Mouse (Mus musculus): ENCODE data around the gene Trappc10. TPM values are rescaled to one million over a fixed set of nuclear protein-coding genes. Genes with fewer than 3 reads are reported as not detected.
A peak's percentile ranks its signal among the peaks of the same experiment; 100 is the strongest.

Trappc10 gene
- polyA plus RNA-seq, 1 experiment from 2014 or later = 17.0 TPM

- H3K4me3 ChIP-seq (replicated peaks) = peak overlapping the region; percentile 80
- no peak overlapping the region for H3K9ac ChIP-seq (replicated peaks)
These were observed 74.0 kb downstream of the Trappc10 start for GRCm38 (mm10) chr10:78170445-78170844.

GRCm38 (mm10) chr10:78169281-78170042 is 75.0 kb downstream of the Trappc10 start, which contains the start of gene D10Jhu81e:
TSS of gene D10Jhu81e (minus strand) at chr10:78169782.
- Histone ChIP-seq H3K9ac (replicated peaks) (peak within 1 kb of the TSS; percentile 76), H3K27me3 (no peaks in the 10 kb centered on the region), H3K4me3 (replicated peaks) (peak within 1 kb of the TSS; percentile 80), H3K4me2 (peak within 1 kb of the TSS; percentile 89), H3K4me1 (replicated peaks) (peaks cover 11% of the 10 kb centered on the region), H3K36me3 (peaks cover 72% of the 10 kb centered on the region), H3K9me3 (no peaks in the 10 kb centered on the region), H3K27ac (peak within 1 kb of the TSS; percentile 69)
- 2% methylated on average over 50 of the region's 50 CpGs for WGBS
- peak; percentile 91 for ATAC-seq (ENCODE audit: insufficient number of reproducible peaks, insufficient read depth, low FRiP score, low TSS enrichment, low read depth)

More at GRCm38 (mm10) chr10:78170445-78170844, 74.0 kb downstream of the Trappc10 start:
- peak overlapping the region; percentile 89 for H3K4me2 ChIP-seq
- peaks cover 11% of the 10 kb centered on the region for H3K4me1 ChIP-seq (replicated peaks)
- peak overlapping the region; percentile 54 for H3K27ac ChIP-seq
- H3K9me3 ChIP-seq = no peaks in the 10 kb centered on the region
- no peaks in the 10 kb centered on the region for H3K27me3 ChIP-seq
- H3K36me3 ChIP-seq = peaks cover 72% of the 10 kb centered on the region
- no peak for ATAC-seq (ENCODE audit: insufficient number of reproducible peaks, insufficient read depth, low FRiP score, low TSS enrichment, low read depth)
- 49% methylated on average over 2 of the region's 2 CpGs for WGBS

GRCm38 (mm10) chr10:78168792-78169191 is 75.6 kb downstream of the Trappc10 start:
- no peak for ATAC-seq (ENCODE audit: insufficient number of reproducible peaks, insufficient read depth, low FRiP score, low TSS enrichment, low read depth)
- H3K9ac ChIP-seq (replicated peaks) = peak overlapping the region; percentile 76

GRCm38 (mm10) chr10:78167775-78168174 is 76.7 kb downstream of the Trappc10 start:
- ATAC-seq (ENCODE audit: insufficient number of reproducible peaks, insufficient read depth, low FRiP score, low TSS enrichment, low read depth) = no peak
- H3K4me3 ChIP-seq (replicated peaks) = no peak overlapping the region
- no peaks in the 10 kb centered on the region for H3K9me3 ChIP-seq
- H3K4me2 ChIP-seq = no peak overlapping the region
- H3K27me3 ChIP-seq = no peaks in the 10 kb centered on the region
- H3K4me1 ChIP-seq (replicated peaks) = peaks cover 11% of the 10 kb centered on the region
- no peak overlapping the region for H3K9ac ChIP-seq (replicated peaks)
- H3K36me3 ChIP-seq = peaks cover 70% of the 10 kb centered on the region
- no peak overlapping the region for H3K27ac ChIP-seq

More at GRCm38 (mm10) chr10:78168792-78169191, 75.6 kb downstream of the Trappc10 start:
- peak overlapping the region; percentile 80 for H3K4me3 ChIP-seq (replicated peaks)
- peak overlapping the region; percentile 89 for H3K4me2 ChIP-seq
- no peaks in the 10 kb centered on the region for H3K9me3 ChIP-seq
- H3K4me1 ChIP-seq (replicated peaks) = peaks cover 11% of the 10 kb centered on the region
- H3K36me3 ChIP-seq = peaks cover 70% of the 10 kb centered on the region
- 86% methylated on average over 11 of the region's 11 CpGs for WGBS
- no peak overlapping the region for H3K27ac ChIP-seq
- no peaks in the 10 kb centered on the region for H3K27me3 ChIP-seq

- H3K27ac ChIP-seq = no peak overlapping the region
- no peaks in the 10 kb centered on the region for H3K27me3 ChIP-seq
- H3K4me1 ChIP-seq (replicated peaks) = peaks cover 11% of the 10 kb centered on the region
- H3K4me2 ChIP-seq = no peak overlapping the region
- peaks cover 70% of the 10 kb centered on the region for H3K36me3 ChIP-seq
- H3K9me3 ChIP-seq = no peaks in the 10 kb centered on the region
- no peak overlapping the region for H3K4me3 ChIP-seq (replicated peaks)
- no peak for ATAC-seq (ENCODE audit: insufficient number of reproducible peaks, insufficient read depth, low FRiP score, low TSS enrichment, low read depth)
- 90% methylated on average over 7 of the region's 7 CpGs for WGBS
- H3K9ac ChIP-seq (replicated peaks) = no peak overlapping the region
These were observed 77.1 kb downstream of the Trappc10 start for GRCm38 (mm10) chr10:78167333-78167732.

- Histone ChIP-seq H3K36me3 (peaks cover 70% of the 10 kb centered on the region), H3K4me1 (replicated peaks) (peaks cover 11% of the 10 kb centered on the region), H3K9me3 (no peaks in the 10 kb centered on the region), H3K27ac (no peak overlapping the region), H3K9ac (replicated peaks) (no peak overlapping the region), H3K4me3 (replicated peaks) (no peak overlapping the region), H3K27me3 (no peaks in the 10 kb centered on the region), H3K4me2 (no peak overlapping the region)
- no peak for ATAC-seq (ENCODE audit: insufficient number of reproducible peaks, insufficient read depth, low FRiP score, low TSS enrichment, low read depth)
- 92% methylated on average over 21 of the region's 21 CpGs for WGBS
These were observed 79.0 kb downstream of the Trappc10 start for GRCm38 (mm10) chr10:78165256-78166005.

- H3K36me3 ChIP-seq = peaks cover 70% of the 10 kb centered on the region
- no peak for ATAC-seq (ENCODE audit: insufficient number of reproducible peaks, insufficient read depth, low FRiP score, low TSS enrichment, low read depth)
- 92% methylated on average over 12 of the region's 12 CpGs for WGBS
These were observed 79.7 kb downstream of the Trappc10 start for GRCm38 (mm10) chr10:78164786-78165185.

GRCm38 (mm10) chr10:78163923-78164322 is 80.5 kb downstream of the Trappc10 start:
- H3K36me3 ChIP-seq = peaks cover 70% of the 10 kb centered on the region
- no peak overlapping the region for H3K4me3 ChIP-seq (replicated peaks)
- H3K4me2 ChIP-seq = no peak overlapping the region
- peaks cover 17% of the 10 kb centered on the region for H3K4me1 ChIP-seq (replicated peaks)
- H3K9me3 ChIP-seq = no peaks in the 10 kb centered on the region
- H3K27me3 ChIP-seq = no peaks in the 10 kb centered on the region
- H3K27ac ChIP-seq = no peak overlapping the region
- H3K9ac ChIP-seq (replicated peaks) = no peak overlapping the region
- 35% methylated on average over 4 of the region's 4 CpGs for WGBS
- no peak for ATAC-seq (ENCODE audit: insufficient number of reproducible peaks, insufficient read depth, low FRiP score, low TSS enrichment, low read depth)

More at GRCm38 (mm10) chr10:78164786-78165185, 79.7 kb downstream of the Trappc10 start:
- H3K9me3 ChIP-seq = no peaks in the 10 kb centered on the region
- peaks cover 12% of the 10 kb centered on the region for H3K4me1 ChIP-seq (replicated peaks)
- H3K4me3 ChIP-seq (replicated peaks) = no peak overlapping the region
- H3K9ac ChIP-seq (replicated peaks) = no peak overlapping the region
- H3K4me2 ChIP-seq = no peak overlapping the region
- no peaks in the 10 kb centered on the region for H3K27me3 ChIP-seq
- no peak overlapping the region for H3K27ac ChIP-seq

GRCm38 (mm10) chr10:78163241-78163640 is 81.2 kb downstream of the Trappc10 start:
- Histone ChIP-seq H3K4me2 (no peak overlapping the region), H3K27ac (no peak overlapping the region), H3K36me3 (peaks cover 70% of the 10 kb centered on the region), H3K4me1 (replicated peaks) (peaks cover 11% of the 10 kb centered on the region), H3K9ac (replicated peaks) (no peak overlapping the region), H3K4me3 (replicated peaks) (no peak overlapping the region), H3K27me3 (no peaks in the 10 kb centered on the region), H3K9me3 (no peaks in the 10 kb centered on the region)
- 91% methylated on average over 9 of the region's 9 CpGs for WGBS
- ATAC-seq (ENCODE audit: insufficient number of reproducible peaks, insufficient read depth, low FRiP score, low TSS enrichment, low read depth) = no peak

GRCm38 (mm10) chr10:78162646-78163045 is 81.8 kb downstream of the Trappc10 start:
- 94% methylated on average over 12 of the region's 12 CpGs for WGBS

GRCm38 (mm10) chr10:78161096-78161495 is 83.3 kb downstream of the Trappc10 start:
- 80% methylated on average over 8 of the region's 8 CpGs for WGBS

More at GRCm38 (mm10) chr10:78162646-78163045, 81.8 kb downstream of the Trappc10 start:
- Histone ChIP-seq H3K4me3 (replicated peaks) (no peak overlapping the region), H3K36me3 (peaks cover 68% of the 10 kb centered on the region), H3K27ac (no peak overlapping the region), H3K9ac (replicated peaks) (no peak overlapping the region), H3K4me2 (no peak overlapping the region), H3K9me3 (no peaks in the 10 kb centered on the region), H3K4me1 (replicated peaks) (peaks cover 9% of the 10 kb centered on the region), H3K27me3 (no peaks in the 10 kb centered on the region)
- ATAC-seq (ENCODE audit: insufficient number of reproducible peaks, insufficient read depth, low FRiP score, low TSS enrichment, low read depth) = no peak

More at GRCm38 (mm10) chr10:78161096-78161495, 83.3 kb downstream of the Trappc10 start:
- Histone ChIP-seq H3K4me3 (replicated peaks) (no peak overlapping the region), H3K27ac (no peak overlapping the region), H3K9me3 (no peaks in the 10 kb centered on the region), H3K27me3 (no peaks in the 10 kb centered on the region), H3K9ac (replicated peaks) (no peak overlapping the region), H3K36me3 (peaks cover 53% of the 10 kb centered on the region), H3K4me2 (no peak overlapping the region), H3K4me1 (replicated peaks) (peaks cover 9% of the 10 kb centered on the region)
- no peak for ATAC-seq (ENCODE audit: insufficient number of reproducible peaks, insufficient read depth, low FRiP score, low TSS enrichment, low read depth)

Data from limb, embryonic 12.5 days (tissue).